Mouse (Mus musculus) adipocyte (in vitro differentiated cells): ENCODE measurements around the gene E130208F15Rik.
A peak's percentile ranks its signal among the peaks of the same experiment; 100 is the strongest.

Experiments
- DNase-seq: peaks from one replicate; pipeline ENCODE4 v3.0.0-alpha.2; 2016; ENCODE audit warnings: low spot score

The E130208F15Rik gene

GRCm38 (mm10) chr7:30334563-30334962 lies 13.0 kb downstream of the E130208F15Rik start:
- DNase-seq: no peak

- no peak for DNase-seq
Measured at GRCm38 (mm10) chr7:30335688-30336087, 14.1 kb downstream of the E130208F15Rik start.

GRCm38 (mm10) chr7:30336384-30336783 lies 14.8 kb downstream of the E130208F15Rik start:
- DNase-seq: peak; percentile 84

- no peak for DNase-seq
Measured at GRCm38 (mm10) chr7:30339432-30340109, 18.0 kb downstream of the E130208F15Rik start.

GRCm38 (mm10) chr7:30346635-30347379 lies 25.3 kb downstream of the E130208F15Rik start:
- peak; percentile 22 for DNase-seq

- DNase-seq: no peak
Measured at GRCm38 (mm10) chr7:30347828-30348227, 26.3 kb downstream of the E130208F15Rik start.

- DNase-seq: peak; percentile 81
Measured at GRCm38 (mm10) chr7:30353279-30353822, 31.8 kb downstream of the E130208F15Rik start.

- DNase-seq: no peak
Measured at GRCm38 (mm10) chr7:30354059-30354458, 32.5 kb downstream of the E130208F15Rik start.

- DNase-seq: no peak
Measured at GRCm38 (mm10) chr7:30358378-30359186, 37.0 kb downstream of the E130208F15Rik start.

GRCm38 (mm10) chr7:30359276-30359865 lies 37.8 kb downstream of the E130208F15Rik start:
- DNase-seq: no peak

- DNase-seq: no peak
Measured at GRCm38 (mm10) chr7:30360028-30360427, 38.5 kb downstream of the E130208F15Rik start.

GRCm38 (mm10) chr7:30362652-30363343 lies 41.3 kb downstream of the E130208F15Rik start, which contains the start of gene Lrfn3:
Gene Lrfn3 (minus strand): TSS chr7:30362772.
- DNase-seq: peak; percentile 25

GRCm38 (mm10) chr7:30363344-30363738 lies 41.8 kb downstream of the E130208F15Rik start:
- DNase-seq: no peak

GRCm38 (mm10) chr7:30367466-30367865 lies 45.9 kb downstream of the E130208F15Rik start:
- DNase-seq: no peak
